Mouse (Mus musculus): ENCODE measurements around the gene 1700011M02Rik. TPM values are rescaled to one million over a fixed set of nuclear protein-coding genes. Genes with fewer than 3 reads are reported as not detected.
A peak's percentile ranks its signal among the peaks of the same experiment; 100 is the strongest.
"Not testable (repeated sequence)": the region's sequence is repeated elsewhere in the genome, so short reads cannot be mapped to it uniquely, and the experiment has no call there.

The 1700011M02Rik gene
- not detected in 2 replicates for polyA plus RNA-seq (2012; ENCODE audit: insufficient read depth, low replicate concordance)

DNA sequence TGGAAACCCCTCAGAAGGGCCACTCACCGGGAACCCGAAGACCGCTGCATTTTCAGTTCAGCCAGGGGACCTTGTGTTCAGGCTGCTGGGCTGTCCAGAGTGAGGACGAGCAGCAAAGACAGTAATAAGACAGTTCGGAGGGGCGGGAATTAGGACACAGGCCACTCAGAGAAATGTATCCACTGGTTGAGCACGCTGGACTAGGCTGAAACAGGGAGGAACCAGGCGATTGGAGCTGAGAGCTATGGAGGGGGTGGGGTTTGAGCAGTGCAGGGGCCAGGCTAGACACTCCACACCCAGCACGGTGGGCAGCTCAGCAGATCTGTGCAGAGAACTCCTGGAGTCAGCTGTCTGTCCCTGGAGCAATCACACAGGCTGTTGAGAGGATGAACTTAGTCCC lies at the start of gene 1700011M02Rik, which contains the start of gene Dmrtc1a:
1700011M02Rik (plus strand) TSS at position 319 of the 400 bp plus-strand sequence.
Dmrtc1a (minus strand) TSS at position 101 of the 400 bp plus-strand sequence.
- not testable (repeated sequence) for H3K4me1 ChIP-seq; H3K36me3 ChIP-seq (replicated peaks; ENCODE audit: low read length); H3K9me3 ChIP-seq; H3K4me3 ChIP-seq (replicated peaks)
- peaks cover 13% of the 10 kb centered on the region for H3K27me3 ChIP-seq (replicated peaks)

DNA sequence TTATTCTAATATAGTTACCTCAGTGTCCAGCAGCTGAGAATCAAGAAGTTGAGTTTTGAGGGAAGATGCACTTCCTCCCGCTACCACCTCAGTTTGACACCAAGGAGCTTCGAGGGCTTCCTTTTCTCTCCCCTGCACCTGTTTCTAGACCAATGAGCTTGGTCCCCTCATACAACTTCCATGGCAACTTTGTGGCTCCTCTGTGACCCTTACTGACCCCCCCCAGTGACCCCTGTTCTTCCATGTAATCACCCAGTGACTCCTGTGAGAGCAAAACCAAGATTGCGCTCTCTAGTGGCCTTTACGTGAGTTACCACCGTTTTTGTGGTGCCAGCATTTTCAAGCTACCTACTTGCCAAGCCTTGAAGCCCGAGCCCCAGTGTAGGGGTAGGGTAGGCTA lies 40.8 kb upstream of the 1700011M02Rik start, which contains the start of gene 1700031F05Rik:
1700031F05Rik (minus strand) TSS at position 101 of the 400 bp plus-strand sequence.
- no peak within 1 kb of the TSS for H3K4me3 ChIP-seq (replicated peaks)
- H3K9me3 ChIP-seq = peaks cover 13% of the 10 kb centered on the region
- no peaks in the 10 kb centered on the region for H3K36me3 ChIP-seq (replicated peaks; ENCODE audit: low read length)
- H3K27me3 ChIP-seq (replicated peaks) = no peaks in the 10 kb centered on the region
- TF ChIP-seq FLI1 (IDR thresholded peaks at IDR 0.05; ENCODE audit: low read length) (no peak), GATA1 (IDR thresholded peaks at IDR 0.05; ENCODE audit: borderline replicate concordance, low read length) (no peak)
- H3K4me1 ChIP-seq = no peaks in the 10 kb centered on the region

DNA sequence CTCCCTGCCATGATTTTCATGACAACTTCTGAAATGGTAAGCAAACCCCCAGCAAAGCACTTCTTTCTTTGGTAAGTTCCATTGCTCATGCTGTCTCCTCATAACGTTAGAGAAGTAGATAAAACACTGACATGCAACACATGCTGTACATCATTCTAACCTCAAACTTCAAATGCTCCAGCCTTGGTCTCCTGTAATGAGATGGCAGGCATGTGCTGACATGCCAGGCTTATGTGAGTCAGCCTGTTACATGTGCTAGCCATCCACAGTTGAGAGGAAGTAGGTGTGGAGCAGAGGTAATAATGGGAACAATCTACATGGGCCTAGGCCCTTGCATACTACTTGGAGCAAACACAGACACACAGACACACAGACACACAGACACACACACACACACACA lies 6.1 kb downstream of the 1700011M02Rik start:
- H3K4me1 ChIP-seq; H3K9me3 ChIP-seq; H3K36me3 ChIP-seq (replicated peaks; ENCODE audit: low read length); H3K27me3 ChIP-seq (replicated peaks); H3K4me3 ChIP-seq (replicated peaks): not testable (repeated sequence)

DNA sequence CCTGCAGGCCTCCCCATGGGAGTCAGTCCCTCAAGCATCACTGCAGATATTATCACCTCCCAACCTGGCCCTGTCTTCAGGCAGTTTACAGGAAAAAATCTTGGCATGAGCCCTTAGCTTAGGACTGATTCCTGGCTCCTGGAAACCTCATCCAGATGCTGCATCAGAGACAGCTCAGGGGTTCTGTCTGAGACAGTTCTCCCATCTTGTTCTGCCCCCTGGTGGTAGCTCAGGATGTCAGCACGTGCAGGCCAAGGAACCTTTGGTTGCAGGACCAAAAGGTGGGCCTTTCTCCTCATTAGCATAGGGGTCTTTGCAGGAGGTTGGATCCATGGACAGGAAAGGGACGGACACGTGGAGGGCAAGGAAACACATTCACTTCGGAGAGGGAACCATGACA lies 18.0 kb downstream of the 1700011M02Rik start:
- not testable (repeated sequence) for H3K9me3 ChIP-seq; H3K4me3 ChIP-seq (replicated peaks); H3K4me1 ChIP-seq; H3K36me3 ChIP-seq (replicated peaks; ENCODE audit: low read length); H3K27me3 ChIP-seq (replicated peaks)

DNA sequence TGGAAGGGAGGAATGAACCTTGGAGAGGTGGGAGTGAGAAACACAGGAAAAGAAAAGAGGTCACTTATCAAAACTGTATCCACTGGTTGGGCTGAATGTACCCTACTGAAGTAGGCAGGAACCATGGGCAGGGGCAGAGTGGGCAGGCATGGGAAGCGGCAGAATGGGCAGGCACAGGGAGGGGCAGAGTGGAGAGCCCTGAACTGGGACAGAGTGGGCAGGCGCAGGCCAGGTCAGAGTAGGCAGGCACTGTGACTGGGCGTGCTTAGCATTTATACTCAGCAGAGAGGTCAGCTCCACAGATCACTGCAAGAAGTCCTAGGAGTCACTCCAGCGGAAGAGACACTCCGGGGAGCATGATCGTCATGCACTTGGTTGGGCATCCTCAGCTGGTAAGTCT lies 19.4 kb downstream of the 1700011M02Rik start, which contains the start of gene 1700018G05Rik:
1700018G05Rik (plus strand) TSS at position 301 of the 400 bp plus-strand sequence.
- not testable (repeated sequence) for H3K36me3 ChIP-seq (replicated peaks; ENCODE audit: low read length); H3K27me3 ChIP-seq (replicated peaks); H3K9me3 ChIP-seq; H3K4me3 ChIP-seq (replicated peaks); H3K4me1 ChIP-seq

DNA sequence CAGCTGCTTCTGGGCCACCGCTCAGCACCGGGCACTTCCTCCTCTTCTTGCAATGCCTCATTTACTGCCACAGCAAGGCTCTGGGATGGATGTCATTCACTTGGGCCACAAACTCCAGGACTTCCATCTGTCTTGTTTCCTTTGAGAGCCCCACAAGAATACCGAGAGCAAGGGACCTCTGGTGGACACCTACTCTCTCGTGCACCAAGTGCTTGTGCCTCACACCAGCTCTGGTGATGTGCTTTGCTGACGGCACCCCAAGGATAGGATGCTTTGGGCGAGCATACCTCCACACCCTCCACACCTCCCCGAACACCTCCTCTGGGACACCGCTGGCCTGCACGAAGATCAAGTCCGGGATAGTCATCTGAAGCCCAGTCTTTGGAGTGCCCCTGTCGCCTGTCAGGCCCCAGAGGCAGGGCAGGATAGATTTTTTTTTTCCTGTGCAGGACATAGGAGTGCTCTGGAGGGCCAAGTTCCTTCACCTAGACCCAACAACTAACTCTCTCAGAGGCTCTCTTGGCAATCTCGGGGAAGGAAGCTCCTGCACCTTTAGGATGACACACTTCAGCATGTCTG lies 24.4 kb downstream of the 1700011M02Rik start:
- Histone ChIP-seq H3K4me1 (no peaks in the 10 kb centered on the region), H3K4me3 (replicated peaks) (peak overlapping the region; percentile 89), H3K36me3 (replicated peaks; ENCODE audit: low read length) (no peaks in the 10 kb centered on the region), H3K9me3 (0 out of 2 replicates have a peak, but pooled peaks cover 2% of the 10 kb centered on the region), H3K27me3 (replicated peaks) (peaks cover 36% of the 10 kb centered on the region)
- TF ChIP-seq GATA1 (IDR thresholded peaks at IDR 0.05; ENCODE audit: borderline replicate concordance, low read length) (no peak), FLI1 (IDR thresholded peaks at IDR 0.05; ENCODE audit: low read length) (no peak)

DNA sequence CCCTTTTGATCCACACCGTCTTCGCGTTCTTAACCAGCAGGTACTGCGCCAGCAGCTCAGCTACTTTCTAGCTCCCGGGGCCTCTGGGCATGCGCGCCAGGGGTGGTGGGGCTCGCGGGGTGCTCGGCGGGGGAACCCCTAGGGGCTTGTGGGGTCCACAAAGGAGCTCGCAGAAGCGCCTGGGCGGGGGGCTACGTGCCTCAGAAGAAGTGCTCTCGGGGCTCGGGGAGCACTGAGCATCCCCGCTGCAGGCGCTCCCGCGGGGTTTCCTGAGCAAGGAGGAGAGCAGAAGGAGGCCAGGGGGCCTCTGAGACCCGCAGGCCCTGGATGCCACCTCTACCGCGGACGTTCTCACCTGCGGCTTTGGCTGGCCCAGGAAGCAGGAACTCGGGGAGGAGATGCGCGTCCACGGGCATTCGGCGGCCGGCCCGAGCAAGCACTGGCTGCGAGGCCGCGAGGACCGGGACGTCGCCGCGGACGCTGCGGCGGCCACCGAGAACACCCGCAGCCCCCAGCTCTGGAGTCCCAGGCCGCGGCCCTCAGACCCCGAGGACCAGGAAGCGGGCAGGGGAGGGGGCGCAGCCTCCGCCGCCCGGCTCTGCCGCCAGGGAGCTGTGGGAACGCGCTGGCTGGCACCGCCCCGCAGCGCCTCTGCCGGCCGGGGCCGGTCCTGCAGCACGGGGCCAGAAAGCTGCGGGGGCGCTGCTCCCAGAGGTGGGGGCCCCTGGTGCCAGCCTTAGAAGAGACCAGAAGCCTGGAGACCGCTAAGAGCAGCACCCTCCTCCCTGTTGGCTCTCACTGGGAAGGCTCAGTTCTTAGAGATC lies 25.1 kb downstream of the 1700011M02Rik start:
- TF ChIP-seq FLI1 (IDR thresholded peaks at IDR 0.05; ENCODE audit: low read length) (no peak), GATA1 (IDR thresholded peaks at IDR 0.05; ENCODE audit: borderline replicate concordance, low read length) (no peak)
- Histone ChIP-seq H3K27me3 (replicated peaks) (peaks cover 36% of the 10 kb centered on the region), H3K4me1 (no peaks in the 10 kb centered on the region), H3K9me3 (0 out of 2 replicates have a peak, but pooled peaks cover 2% of the 10 kb centered on the region), H3K36me3 (replicated peaks; ENCODE audit: low read length) (no peaks in the 10 kb centered on the region), H3K4me3 (replicated peaks) (peak overlapping the region; percentile 89)

DNA sequence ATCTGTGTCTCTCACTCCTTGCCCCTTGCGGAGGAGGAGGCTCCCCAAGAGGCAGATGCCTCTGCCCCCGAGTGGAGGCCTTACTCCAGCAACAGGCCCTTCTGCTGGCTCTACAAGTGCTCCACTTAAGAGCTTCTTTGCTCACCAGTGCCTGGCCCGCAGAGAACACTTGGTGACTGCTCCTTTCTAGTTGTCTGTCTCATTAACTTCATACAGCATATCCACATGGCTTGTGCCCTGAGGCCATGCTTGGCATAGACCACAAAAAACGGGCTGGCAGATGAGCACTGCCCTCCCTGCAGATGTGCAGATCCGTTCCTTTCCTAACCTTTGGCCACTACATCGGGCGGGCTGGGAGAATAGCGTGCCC lies 25.7 kb downstream of the 1700011M02Rik start:
- no peaks in the 10 kb centered on the region for H3K4me1 ChIP-seq
- 0 out of 2 replicates have a peak, but pooled peaks cover 2% of the 10 kb centered on the region for H3K9me3 ChIP-seq
- H3K27me3 ChIP-seq (replicated peaks) = peaks cover 36% of the 10 kb centered on the region
- TF ChIP-seq GATA1 (IDR thresholded peaks at IDR 0.05; ENCODE audit: borderline replicate concordance, low read length) = no peak
- no peak for TF ChIP-seq FLI1 (IDR thresholded peaks at IDR 0.05; ENCODE audit: low read length)
- peak overlapping the region; percentile 89 for H3K4me3 ChIP-seq (replicated peaks)
- no peaks in the 10 kb centered on the region for H3K36me3 ChIP-seq (replicated peaks; ENCODE audit: low read length)

DNA sequence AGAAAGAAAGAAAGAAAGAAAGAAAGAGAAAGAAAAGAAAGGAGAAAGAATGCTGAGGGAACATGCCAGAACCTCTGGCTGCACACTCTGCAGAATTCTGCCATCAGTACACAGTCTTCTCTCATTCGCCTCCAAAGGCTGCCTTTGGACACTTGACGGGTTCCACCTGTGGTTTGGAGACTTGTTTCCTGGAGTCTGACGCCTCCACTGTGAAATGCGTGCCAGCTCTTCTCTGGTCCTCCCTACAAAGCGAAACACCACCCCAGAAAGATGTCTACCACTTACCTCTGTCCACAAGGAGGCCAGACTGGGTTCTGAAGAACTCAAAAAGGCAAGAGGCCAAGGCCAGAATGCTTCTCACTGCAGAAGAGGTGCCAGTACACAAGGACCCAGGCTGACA lies 28.0 kb downstream of the 1700011M02Rik start:
- TF ChIP-seq FLI1 (IDR thresholded peaks at IDR 0.05; ENCODE audit: low read length) = no peak
- no peak for TF ChIP-seq GATA1 (IDR thresholded peaks at IDR 0.05; ENCODE audit: borderline replicate concordance, low read length)
- Histone ChIP-seq H3K36me3 (replicated peaks; ENCODE audit: low read length) (no peaks in the 10 kb centered on the region), H3K4me3 (replicated peaks) (no peak overlapping the region), H3K9me3 (0 out of 2 replicates have a peak, but pooled peaks cover 2% of the 10 kb centered on the region), H3K27me3 (replicated peaks) (peaks cover 36% of the 10 kb centered on the region), H3K4me1 (no peaks in the 10 kb centered on the region)

DNA sequence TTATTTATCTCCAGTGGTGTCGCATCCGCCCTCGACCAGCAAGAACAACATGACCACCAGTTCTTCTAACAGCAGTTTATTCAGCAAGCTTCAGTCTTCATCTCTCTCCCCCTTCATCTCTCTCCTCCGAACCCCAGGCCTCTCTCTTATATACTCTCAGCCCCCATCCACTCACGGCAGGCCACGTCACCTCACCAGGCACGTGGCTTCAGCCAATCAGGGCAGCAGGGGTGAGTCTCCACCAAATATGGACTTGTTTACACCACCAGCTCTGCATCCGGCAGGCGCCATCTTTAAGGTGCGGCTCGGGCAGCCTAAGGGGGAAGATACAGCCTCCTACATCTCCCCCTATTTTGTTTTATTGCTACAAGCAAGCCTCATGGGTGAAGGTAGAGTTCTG lies 41.4 kb downstream of the 1700011M02Rik start:
- not testable (repeated sequence) for H3K36me3 ChIP-seq (replicated peaks; ENCODE audit: low read length); H3K9me3 ChIP-seq; H3K4me3 ChIP-seq (replicated peaks); H3K4me1 ChIP-seq; H3K27me3 ChIP-seq (replicated peaks)

Data from megakaryocyte, embryonic 14.5 days (primary cell).